Mouse (Mus musculus) lung, postnatal 0 days (tissue): ENCODE data around the gene Mosmo.

Experiments used
- CTCF ChIP-seq: IDR thresholded peaks from 2 replicates; pipeline ENCODE4 v1.5.1; 2016; ENCODE audit warnings: antibody characterized with exemption, mild to moderate bottlenecking
- EP300 ChIP-seq: IDR thresholded peaks from 2 replicates; pipeline ENCODE4 v1.6.1; 2016; ENCODE audit warnings: antibody characterized with exemption, mild to moderate bottlenecking, control low read depth

- TF ChIP-seq CTCF = no peak
- TF ChIP-seq EP300 = no peak
Observed at GRCm38 (mm10) chr7:120722063-120722462, 44.6 kb downstream of the Mosmo start.
